Mouse (Mus musculus) cerebellum, adult 8-10 months (tissue): Measurements from ENCODE around the gene Bhlhe23.
A peak's percentile ranks its signal among the peaks of the same experiment; 100 is the strongest.

Experiments used
- DNase-seq: peaks from one replicate; pipeline ENCODE4 v3.0.0; 2022

Gene Bhlhe23

GRCm38 (mm10) chr2:180776793-180777192 lies at the start of gene Bhlhe23:
Gene Bhlhe23, minus strand, starts transcription at chr2:180776900.
- DNase-seq: no peak

GRCm38 (mm10) chr2:180825147-180825941 lies 48.6 kb upstream of the Bhlhe23 start:
- DNase-seq: no peak

GRCm38 (mm10) chr2:180824724-180825123 lies 48.0 kb upstream of the Bhlhe23 start:
- DNase-seq: no peak

GRCm38 (mm10) chr2:180824061-180824460 lies 47.4 kb upstream of the Bhlhe23 start:
- no peak for DNase-seq

GRCm38 (mm10) chr2:180822476-180822875 lies 45.8 kb upstream of the Bhlhe23 start:
- DNase-seq: peak; percentile 72

- no peak for DNase-seq
Measured at GRCm38 (mm10) chr2:180819504-180819903, 42.8 kb upstream of the Bhlhe23 start.

- DNase-seq: no peak
Measured at GRCm38 (mm10) chr2:180816440-180817065, 39.9 kb upstream of the Bhlhe23 start.

- DNase-seq: peak; percentile 82
Measured at GRCm38 (mm10) chr2:180813982-180814568, 37.4 kb upstream of the Bhlhe23 start.

GRCm38 (mm10) chr2:180811002-180811401 lies 34.3 kb upstream of the Bhlhe23 start:
- DNase-seq: no peak

- DNase-seq: no peak
Measured at GRCm38 (mm10) chr2:180809510-180809909, 32.8 kb upstream of the Bhlhe23 start.

- peak; percentile 75 for DNase-seq
Measured at GRCm38 (mm10) chr2:180805966-180806365, 29.3 kb upstream of the Bhlhe23 start.

- no peak for DNase-seq
Measured at GRCm38 (mm10) chr2:180796008-180796407, 19.3 kb upstream of the Bhlhe23 start.

- no peak for DNase-seq
Measured at GRCm38 (mm10) chr2:180795597-180795996, 18.9 kb upstream of the Bhlhe23 start.

GRCm38 (mm10) chr2:180794422-180794821 lies 17.7 kb upstream of the Bhlhe23 start:
- no peak for DNase-seq

- peak; percentile 69 for DNase-seq
Measured at GRCm38 (mm10) chr2:180791674-180792073, 15.0 kb upstream of the Bhlhe23 start.

GRCm38 (mm10) chr2:180788843-180789242 lies 12.1 kb upstream of the Bhlhe23 start:
- peak; percentile 63 for DNase-seq

GRCm38 (mm10) chr2:180788386-180788785 lies 11.7 kb upstream of the Bhlhe23 start:
- DNase-seq: peak; percentile 64

- no peak for DNase-seq
Measured at GRCm38 (mm10) chr2:180787566-180788232, 11.0 kb upstream of the Bhlhe23 start.

GRCm38 (mm10) chr2:180786732-180787131 lies 10.0 kb upstream of the Bhlhe23 start:
- DNase-seq: peak; percentile 68

- no peak for DNase-seq
Measured at GRCm38 (mm10) chr2:180780282-180780681, 3.6 kb upstream of the Bhlhe23 start.

- peak; percentile 57 for DNase-seq
Measured at GRCm38 (mm10) chr2:180779226-180780104, 2.8 kb upstream of the Bhlhe23 start.

- no peak for DNase-seq
Measured at GRCm38 (mm10) chr2:180775641-180776040, 1.1 kb downstream of the Bhlhe23 start.
